Mouse (Mus musculus) layer of hippocampus, adult 9-11 months (tissue): ENCODE results near the gene Slc25a17.
A peak's percentile ranks its signal among the peaks of the same experiment; 100 is the strongest.

Source experiments
- DNase-seq: peaks from one replicate; pipeline ENCODE4 v3.0.0; 2022

Slc25a17 gene

GRCm38 (mm10) chr15:81300520-81301069, 60.0 kb downstream of the Slc25a17 start:
- DNase-seq, result no peak

GRCm38 (mm10) chr15:81299549-81299948, 61.1 kb downstream of the Slc25a17 start:
- DNase-seq, result no peak

- DNase-seq, result no peak
Measured at GRCm38 (mm10) chr15:81298213-81298612, 62.4 kb downstream of the Slc25a17 start.

DNA sequence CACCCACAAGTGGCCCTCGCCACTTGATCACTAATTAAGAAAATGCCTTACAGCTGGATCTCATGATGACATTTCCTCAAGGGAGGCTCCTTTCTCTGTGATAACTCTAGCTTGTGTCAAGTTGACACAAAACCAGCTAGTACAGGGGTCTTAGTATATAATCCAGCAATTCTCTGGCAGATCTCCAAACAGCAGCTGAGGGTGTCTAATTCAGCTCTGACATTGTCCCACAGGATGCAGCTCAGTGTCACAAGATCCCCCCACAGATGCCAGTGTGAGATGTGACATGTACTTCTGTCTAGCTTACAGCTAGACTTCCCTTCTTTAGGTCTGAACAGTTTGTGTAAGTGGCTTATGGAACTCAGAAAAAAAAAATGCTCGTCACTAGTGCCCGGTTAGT, 63.1 kb downstream of the Slc25a17 start:
- no peak for DNase-seq

- no peak for DNase-seq
Measured at GRCm38 (mm10) chr15:81294897-81295296, 65.7 kb downstream of the Slc25a17 start.

DNA sequence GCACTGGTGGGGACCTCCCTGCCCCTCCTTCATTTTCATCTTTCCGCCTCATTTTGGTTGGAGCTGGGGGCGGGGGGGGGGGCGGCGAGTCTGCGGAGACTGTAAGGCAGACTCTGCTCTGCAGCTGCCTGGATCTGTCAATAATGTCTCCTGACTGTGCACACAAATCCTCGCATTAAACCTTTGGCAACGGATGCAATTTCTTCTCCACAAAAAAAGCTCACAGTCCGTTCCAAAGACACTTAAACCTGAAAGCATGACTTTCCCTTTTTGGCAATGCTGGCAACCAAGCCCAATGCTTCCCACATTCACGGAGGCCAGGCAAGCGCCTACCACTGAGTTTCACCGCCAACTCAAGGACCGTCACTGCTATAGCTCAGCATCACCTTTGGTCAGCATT, 66.2 kb downstream of the Slc25a17 start:
- no peak for DNase-seq

- no peak for DNase-seq
Measured at GRCm38 (mm10) chr15:81290747-81291146, 69.9 kb downstream of the Slc25a17 start.

GRCm38 (mm10) chr15:81290230-81290629, 70.4 kb downstream of the Slc25a17 start:
- no peak for DNase-seq

- DNase-seq, result no peak
Measured at GRCm38 (mm10) chr15:81284121-81284734, 76.4 kb downstream of the Slc25a17 start.

DNA sequence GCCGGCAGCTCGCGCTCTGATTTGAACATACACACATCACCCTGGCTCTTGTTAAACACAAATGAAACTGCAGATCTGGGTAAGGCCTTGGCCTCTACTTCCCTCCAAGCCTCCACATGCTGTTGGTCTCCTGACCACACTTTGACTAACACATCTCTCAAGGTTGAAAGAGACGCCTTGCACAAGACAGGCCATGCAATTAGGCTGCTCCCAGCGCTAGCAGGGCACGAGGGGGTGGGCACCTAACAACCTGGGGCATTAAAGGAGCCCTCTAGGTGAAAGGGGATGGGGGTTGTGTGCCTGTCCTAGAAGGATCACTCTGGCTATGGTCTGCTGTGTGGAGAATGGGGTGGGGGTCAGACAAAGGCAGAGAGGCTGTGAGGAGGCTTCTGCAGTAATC, 81.9 kb downstream of the Slc25a17 start:
- no peak for DNase-seq

- DNase-seq, result no peak
Measured at GRCm38 (mm10) chr15:81277928-81278327, 82.7 kb downstream of the Slc25a17 start.

DNA sequence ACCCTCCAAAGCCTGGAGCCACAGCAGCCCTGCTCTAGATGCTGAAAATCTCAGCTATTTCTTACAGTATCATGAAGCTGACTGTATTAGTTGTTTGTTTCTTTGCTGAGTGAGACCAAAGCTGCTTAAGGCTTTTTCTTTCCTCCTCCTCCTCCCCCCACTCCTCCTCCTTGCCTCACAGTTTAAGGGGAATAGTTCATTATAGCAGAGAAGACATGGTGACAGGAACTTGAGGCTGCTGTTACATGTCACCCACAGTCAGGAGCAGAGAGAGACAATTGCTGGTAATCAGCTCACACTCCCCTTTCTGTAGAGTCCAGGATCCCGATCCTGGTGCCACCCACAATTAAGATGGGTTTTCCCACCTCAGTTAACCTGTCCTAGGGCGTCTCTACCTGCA, 87.3 kb downstream of the Slc25a17 start:
- DNase-seq, result no peak

- DNase-seq, result peak; percentile 35
Measured at GRCm38 (mm10) chr15:81272305-81273053, 88.1 kb downstream of the Slc25a17 start.
